Comparison of ENCODE assay signal across 23 mouse cellular contexts in the genomic region with DNA sequence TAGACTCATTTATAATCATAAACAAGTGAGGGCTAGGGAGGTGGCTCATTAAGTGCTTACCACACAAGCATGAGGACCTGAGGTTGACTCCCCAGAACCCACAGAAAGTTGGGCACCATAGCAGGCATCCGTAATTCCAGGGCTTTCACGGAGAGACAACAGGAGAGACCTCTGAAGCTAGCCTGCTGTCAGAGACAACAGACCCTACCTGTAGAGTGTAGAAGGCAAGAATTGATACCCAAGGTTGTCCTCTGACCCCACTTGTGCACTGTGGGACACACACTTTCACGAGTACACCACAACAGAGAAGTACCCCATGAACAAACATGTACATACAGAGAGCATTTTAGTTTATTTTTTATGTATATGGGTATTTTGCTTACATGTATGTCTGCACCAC. TPM values are rescaled to one million over a fixed set of nuclear protein-coding genes. Genes with fewer than 3 reads are reported as not detected.
A peak's percentile ranks its signal among the peaks of the same experiment; 100 is the strongest.
DNase-seq lines count a peak whose midpoint lies in the region; ATAC-seq and TF ChIP-seq lines count a peak whose summit lies in the region.
"Had no signal": no experiment of that assay in that cellular context is flagged by ENCODE, and none has a peak within 500 bp of the region (broad histone marks: within the 10 kb centered on the region; RNA-seq: fewer than 3 reads in every experiment).

No protein-coding gene starts in this region.

- ATAC-seq in heart, embryonic 15.5 days (replicated peaks; ENCODE audit: insufficient number of reproducible peaks, insufficient read depth, low FRiP score, low read depth): no peak
- ATAC-seq in liver, embryonic 11.5 days (replicated peaks; ENCODE audit: low FRiP score): no peak
- no peak for ATAC-seq in embryonic facial prominence, embryonic 13.5 days (ENCODE audit: insufficient number of reproducible peaks, insufficient read depth, low FRiP score, low TSS enrichment, low read depth)
- no peak for ATAC-seq in liver, embryonic 14.5 days (ENCODE audit: insufficient read depth)
- ATAC-seq: forebrain, embryonic 13.5 days; midbrain, embryonic 16.5 days had no signal

- WGBS in heart, embryonic 15.5 days: 88% methylated on average over 3 of the region's 3 CpGs
- WGBS in liver, embryonic 11.5 days: 79% methylated on average over 3 of the region's 3 CpGs
- 88% methylated on average over 3 of the region's 3 CpGs for WGBS in embryonic facial prominence, embryonic 13.5 days
- 77% methylated on average over 3 of the region's 3 CpGs for WGBS in liver, embryonic 14.5 days (ENCODE audit: insufficient replicate concordance)

- TF ChIP-seq EP300 in liver, embryonic 14.5 days (IDR thresholded peaks at IDR 0.05; ENCODE audit: low read depth): no peak

- no peak for TF ChIP-seq CTCF in liver, embryonic 14.5 days (IDR thresholded peaks at IDR 0.05; ENCODE audit: low read depth)

- H3K27me3 ChIP-seq in heart, embryonic 15.5 days: no peaks in the 10 kb centered on the region
- H3K27me3 ChIP-seq in liver, embryonic 11.5 days (replicated peaks; ENCODE audit: control insufficient read depth, insufficient read depth, low read length): no peaks in the 10 kb centered on the region
- H3K27me3 ChIP-seq in embryonic facial prominence, embryonic 13.5 days: no peaks in the 10 kb centered on the region
- H3K27me3 ChIP-seq in liver, embryonic 14.5 days (ENCODE audit: control insufficient read depth, insufficient read depth, low read length): no peaks in the 10 kb centered on the region
- H3K27me3 ChIP-seq: forebrain, embryonic 13.5 days; heart, embryonic 12.5 days; limb, embryonic 12.5 days; neural tube, embryonic 13.5 days had no signal

- H3K4me1 ChIP-seq in heart, embryonic 15.5 days (replicated peaks): peaks cover 32% of the 10 kb centered on the region
- peaks cover 16% of the 10 kb centered on the region for H3K4me1 ChIP-seq in liver, embryonic 11.5 days (replicated peaks; ENCODE audit: control insufficient read depth, insufficient read depth, low read length)
- H3K4me1 ChIP-seq in embryonic facial prominence, embryonic 13.5 days: peaks cover 29% of the 10 kb centered on the region
- peaks cover 19 to 24% of the 10 kb centered on the region in 2 experiments for H3K4me1 ChIP-seq in liver, embryonic 14.5 days (replicated peaks; ENCODE audit: control insufficient read depth in 2 of 2, insufficient read depth in 2 of 2, low read length in 1 of 2)

- H3K36me3 ChIP-seq in heart, embryonic 15.5 days: no peaks in the 10 kb centered on the region
- no peaks in the 10 kb centered on the region for H3K36me3 ChIP-seq in liver, embryonic 11.5 days (ENCODE audit: control insufficient read depth, insufficient read depth, low read length)
- H3K36me3 ChIP-seq in embryonic facial prominence, embryonic 13.5 days: 0 out of 2 replicates have a peak, but pooled peaks cover 2% of the 10 kb centered on the region
- H3K36me3 ChIP-seq in liver, embryonic 14.5 days (replicated peaks; ENCODE audit: control insufficient read depth, insufficient read depth, low read depth): peaks cover 7% of the 10 kb centered on the region
- H3K36me3 ChIP-seq: heart, embryonic 12.5 days; neural tube, embryonic 13.5 days had no signal

- H3K9ac ChIP-seq in heart, embryonic 15.5 days: no peak overlapping the region
- H3K9ac ChIP-seq in liver, embryonic 11.5 days (ENCODE audit: low read depth, low read length): no peak overlapping the region
- no peak overlapping the region for H3K9ac ChIP-seq in embryonic facial prominence, embryonic 13.5 days
- H3K9ac ChIP-seq in liver, embryonic 14.5 days (replicated peaks): peak overlapping the region; percentile 6; the same call in 1 of the 2 replicates

- peak overlapping the region; percentile 86; the same call in 1 of the 2 replicates for H3K4me2 ChIP-seq in heart, embryonic 15.5 days
- 0 out of 2 replicates have a peak overlapping the region, but pooled peaks have one; percentile 11 for H3K4me2 ChIP-seq in liver, embryonic 11.5 days
- peak overlapping the region; percentile 86; the same call in 1 of the 2 replicates for H3K4me2 ChIP-seq in embryonic facial prominence, embryonic 13.5 days
- peak overlapping the region; percentile 99 for H3K4me2 ChIP-seq in liver, embryonic 14.5 days (ENCODE audit: low read depth)

- H3K27ac ChIP-seq in heart, embryonic 15.5 days: no peak overlapping the region
- H3K27ac ChIP-seq in liver, embryonic 11.5 days (ENCODE audit: low read depth, low read length): 0 out of 2 replicates have a peak overlapping the region, but pooled peaks have one; percentile 33
- H3K27ac ChIP-seq in embryonic facial prominence, embryonic 13.5 days: no peak overlapping the region
- no peak overlapping the region for H3K27ac ChIP-seq in liver, embryonic 14.5 days
- H3K27ac ChIP-seq: forebrain, embryonic 13.5 days; neural tube, embryonic 13.5 days had no signal

- intact Hi-C loops in heart, postnatal 14 days (cut with DNase I): loop anchor here (5.0 kb wide), 1 partner anchor 175 kb away; a partner anchor contains a TSS

- H3K4me3 ChIP-seq in heart, embryonic 15.5 days: no peak overlapping the region
- no peak overlapping the region for H3K4me3 ChIP-seq in liver, embryonic 11.5 days (ENCODE audit: low read depth, low read length)
- no peak overlapping the region for H3K4me3 ChIP-seq in embryonic facial prominence, embryonic 13.5 days
- H3K4me3 ChIP-seq in liver, embryonic 14.5 days (ENCODE audit: insufficient read depth in 1 of 2, low read depth in 2 of 2, low read length in 2 of 2): no peak overlapping the region

- no peak for DNase-seq in heart, postnatal 14 days
- DNase-seq in liver, embryonic 11.5 days (ENCODE audit: low spot score): no peak
- no peak for DNase-seq in liver
- no peak for DNase-seq in liver, embryonic 14.5 days (ENCODE audit: low read depth in 3 of 3, low spot score in 3 of 3)
- no peak for DNase-seq in embryo, embryonic 10.5 days (ENCODE audit: low spot score)
- no peak for DNase-seq in thymus, postnatal 4 days
- DNase-seq: adrenal gland, adult 2 months; cerebellum, adult 2 months; kidney, adult 8-10 months; lung, adult 2 months; lung, postnatal 36 days; retina, postnatal 1 day; right cerebral cortex, postnatal 25 days; spleen, adult 18-20 months; thymus, postnatal 14 days had no signal

- no peaks in the 10 kb centered on the region for H3K9me3 ChIP-seq in heart, embryonic 15.5 days (replicated peaks)
- no peaks in the 10 kb centered on the region for H3K9me3 ChIP-seq in liver, embryonic 11.5 days (ENCODE audit: control insufficient read depth, low read length)
- no peaks in the 10 kb centered on the region for H3K9me3 ChIP-seq in embryonic facial prominence, embryonic 13.5 days
- no peaks in the 10 kb centered on the region for H3K9me3 ChIP-seq in liver, embryonic 14.5 days (ENCODE audit: control insufficient read depth, low read length)
- H3K9me3 ChIP-seq: forebrain, embryonic 13.5 days; heart, embryonic 12.5 days; limb, embryonic 12.5 days; midbrain, embryonic 10.5 days; neural tube, embryonic 13.5 days had no signal

RNA-seq across cellular contexts. Expression of a gene that starts 2.0 kb away (rescaled TPM):
- polyA plus RNA-seq in heart, embryonic 15.5 days (2015; fragmentation: Nextera tagmentation; extraction: Ambion mirVana): 51.8 and 55.1 TPM in 2 replicates
- total RNA-seq in heart, postnatal 14 days (2021): 10 to 100 TPM; 48.8 to 49.6 TPM
- 105 and 106 TPM in 2 replicates for polyA plus RNA-seq in liver, embryonic 11.5 days (2014; fragmentation: Nextera tagmentation; extraction: Ambion mirVana)
- polyA plus RNA-seq in embryonic facial prominence, embryonic 13.5 days (2015; fragmentation: Nextera tagmentation; extraction: Ambion mirVana): 102 and 105 TPM in 2 replicates
- polyA plus RNA-seq in liver, embryonic 14.5 days (2012; rRNA removed): 11.8 and 19.4 TPM in 2 replicates
- 37.1 and 37.9 TPM in 2 replicates for polyA plus RNA-seq in liver, embryonic 14.5 days (2014; fragmentation: Nextera tagmentation; extraction: Ambion mirVana)

Comparison
In these comparisons a context has a peak if more than half of its experiments do, and no peak if none do; other contexts are left out.
1. H3K4me2 ChIP-seq: peak in every context shown above with its lines; median percentile 99 in liver, embryonic 14.5 days; 86 in heart, embryonic 15.5 days; 86 in embryonic facial prominence, embryonic 13.5 days; 11 in liver, embryonic 11.5 days.